In the genomic region with DNA sequence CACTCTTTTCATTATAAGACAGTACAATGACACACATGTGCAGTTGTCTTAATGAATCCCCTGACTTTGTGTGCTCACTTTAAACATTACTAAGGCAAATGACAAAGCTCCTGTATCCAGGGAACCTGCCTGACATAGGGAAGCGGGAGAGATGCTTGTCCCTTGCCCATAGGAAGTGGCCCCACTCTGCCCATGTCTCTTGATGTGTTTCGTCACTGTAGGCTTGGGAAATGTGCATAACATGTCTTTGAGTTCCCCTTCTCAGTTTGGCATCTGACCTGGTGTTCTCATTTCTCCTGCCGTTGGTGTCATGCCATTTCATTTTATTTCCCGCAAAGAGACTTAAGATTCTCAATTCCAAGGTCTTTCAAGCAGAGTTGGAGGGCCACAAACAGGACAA, we compare ENCODE assay signal across 28 mouse cellular contexts.
"Had no signal": no experiment of that assay in that cellular context is flagged by ENCODE, and none has a peak within 500 bp of the region (broad histone marks: within the 10 kb centered on the region; RNA-seq: fewer than 3 reads in every experiment).

No protein-coding gene starts in this region.

- H3K4me1 ChIP-seq: embryonic facial prominence, embryonic 12.5 days; embryonic facial prominence, embryonic 15.5 days; forebrain, embryonic 10.5 days; forebrain, embryonic 12.5 days; forebrain, embryonic 13.5 days had no signal

- DNase-seq: cerebellum, adult 2 months; cerebellum, adult 8-10 months; cerebellum, adult 9-10 months; cerebellum, adult 9-11 months; cerebellum, postnatal 10 days; cerebellum, postnatal 14 days; cerebellum, postnatal 25 days; cerebellum, postnatal 36 days; embryo, embryonic 11 days; forebrain, postnatal 0 days; gastrocnemius, adult 2 months; gastrocnemius, postnatal 10 days; gastrocnemius, postnatal 14 days; gastrocnemius, postnatal 25 days; gastrocnemius, postnatal 36 days; heart, adult 18-20 months; heart, adult 2 months had no signal

- H3K4me3 ChIP-seq: embryonic facial prominence, embryonic 10.5 days; embryonic facial prominence, embryonic 12.5 days; embryonic facial prominence, embryonic 13.5 days; embryonic facial prominence, embryonic 15.5 days; erythroblast, embryonic 14.5 days; forebrain, embryonic 10.5 days; forebrain, embryonic 12.5 days; forebrain, embryonic 13.5 days; forebrain, embryonic 15.5 days; gastrocnemius, adult 2 months; heart, adult 2 months had no signal

- ATAC-seq: forebrain, embryonic 13.5 days; forebrain, embryonic 14.5 days; forebrain, embryonic 15.5 days; forebrain, embryonic 16.5 days; forebrain, postnatal 0 days had no signal
